Mouse (Mus musculus): ENCODE results near the gene Nxt2. TPM values are rescaled to one million over a fixed set of nuclear protein-coding genes. Genes with fewer than 3 reads are reported as not detected.

Nxt2 gene
- polyA plus RNA-seq, 1 experiment: not detected

GRCm38 (mm10) chrX:142285905-142286304 is 59.3 kb downstream of the Nxt2 start:
- WGBS: 65% methylated on average over 5 of the region's 5 CpGs

More at GRCm38 (mm10) chrX:142285905-142286304, 59.3 kb downstream of the Nxt2 start:
- H3K4me1 ChIP-seq (ENCODE audit: control insufficient read depth, insufficient read depth, low read length): no peaks in the 10 kb centered on the region
- H3K4me3 ChIP-seq (ENCODE audit: insufficient read depth, low read depth, low read length): no peak overlapping the region
- no peak overlapping the region for H3K27ac ChIP-seq (ENCODE audit: insufficient read depth, low read depth, low read length)
- TF ChIP-seq POLR2A (IDR thresholded peaks at IDR 0.05; ENCODE audit: insufficient read depth, low read depth, low read length): no peak
- no peak for TF ChIP-seq CTCF (IDR thresholded peaks at IDR 0.05; ENCODE audit: insufficient read depth, low read depth, low read length)

Other genes with a start within 250 kb of the Nxt2 start
- not detected in 2 replicates for gene Gucy2f, start 29.8 kb upstream of the Nxt2 start, polyA plus RNA-seq (2012; ENCODE audit: insufficient read depth, insufficient read length, low replicate concordance, missing spikeins)
- gene Kcne1l, start 79.5 kb downstream of the Nxt2 start, polyA plus RNA-seq (2012; ENCODE audit: insufficient read depth, insufficient read length, low replicate concordance, missing spikeins): not detected in 2 replicates
- gene Acsl4, start 163.8 kb downstream of the Nxt2 start, polyA plus RNA-seq (2012; ENCODE audit: insufficient read depth, insufficient read length, low replicate concordance, missing spikeins): 86.7 TPM in 1 of 2 replicates, not detected in the other

Data from olfactory bulb, adult 2 months (tissue).